ENCODE assay signal across 16 mouse cellular contexts in the genomic region with DNA sequence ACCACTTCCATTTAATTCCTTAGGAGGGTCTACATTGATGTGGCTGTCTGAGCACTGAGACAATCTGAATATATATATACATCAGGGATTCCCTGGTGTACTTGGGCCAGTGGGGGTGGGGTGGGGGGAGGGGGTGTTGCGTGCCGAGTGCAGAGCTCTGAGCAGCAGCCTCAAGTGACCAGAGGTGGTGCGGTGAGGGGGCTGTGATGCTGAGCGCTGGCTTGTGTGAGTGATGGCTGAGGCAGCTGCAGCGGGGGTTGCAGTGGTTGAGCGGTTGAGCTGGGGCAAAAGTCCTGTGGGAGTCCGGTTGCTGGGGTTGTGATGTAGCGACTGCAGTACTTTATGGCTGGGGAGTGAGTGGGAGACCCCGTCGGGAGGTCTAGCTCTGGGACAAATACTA. TPM values are rescaled to one million over a fixed set of nuclear protein-coding genes. Genes with fewer than 3 reads are reported as not detected.
A peak's percentile ranks its signal among the peaks of the same experiment; 100 is the strongest.
DNase-seq lines count a peak whose midpoint lies in the region; ATAC-seq and TF ChIP-seq lines count a peak whose summit lies in the region.
"Had no signal": no experiment of that assay in that cellular context is flagged by ENCODE, and none has a peak within 500 bp of the region (broad histone marks: within the 10 kb centered on the region; RNA-seq: fewer than 3 reads in every experiment).

No protein-coding gene starts in this region.

- ATAC-seq in limb, embryonic 12.5 days (ENCODE audit: insufficient number of reproducible peaks, insufficient read depth, low FRiP score, low TSS enrichment, low read depth): 0 out of 2 replicates have a peak, but pooled peaks have one; percentile 63
- ATAC-seq in neural tube, embryonic 12.5 days (ENCODE audit: low FRiP score, low read depth): no peak
- ATAC-seq in stomach, postnatal 0 days (ENCODE audit: low FRiP score, low TSS enrichment): no peak

- WGBS in embryonic facial prominence, embryonic 10.5 days: 13% methylated on average over 10 of the region's 10 CpGs
- 11% methylated on average over 10 of the region's 10 CpGs for WGBS in limb, embryonic 12.5 days
- 14% methylated on average over 10 of the region's 10 CpGs for WGBS in neural tube, embryonic 12.5 days
- WGBS in stomach, postnatal 0 days: 11% methylated on average over 10 of the region's 10 CpGs

- no peaks in the 10 kb centered on the region for H3K36me3 ChIP-seq in embryonic facial prominence, embryonic 10.5 days (replicated peaks)
- no peaks in the 10 kb centered on the region for H3K36me3 ChIP-seq in limb, embryonic 12.5 days
- no peaks in the 10 kb centered on the region for H3K36me3 ChIP-seq in neural tube, embryonic 12.5 days
- H3K36me3 ChIP-seq in stomach, postnatal 0 days (ENCODE audit: control insufficient read depth, insufficient read depth, low read length): no peaks in the 10 kb centered on the region
- H3K36me3 ChIP-seq: embryonic facial prominence, embryonic 15.5 days; lung, embryonic 15.5 days had no signal

- TF ChIP-seq CTCF in stomach, postnatal 0 days (IDR thresholded peaks at IDR 0.05; ENCODE audit: low read depth): no peak

- H3K9ac ChIP-seq in limb, embryonic 12.5 days (replicated peaks): no peak overlapping the region
- no peak overlapping the region for H3K9ac ChIP-seq in neural tube, embryonic 12.5 days
- H3K9ac ChIP-seq in stomach, postnatal 0 days (ENCODE audit: low read length): no peak overlapping the region
- H3K9ac ChIP-seq: embryonic facial prominence, embryonic 15.5 days; lung, embryonic 15.5 days had no signal

- DNase-seq in R1 (ENCODE audit: low read depth, low spot score): peak; percentile 52
- DNase-seq in embryonic facial prominence, embryonic 10.5 days (ENCODE audit: low spot score): peak; percentile 37
- no peak for DNase-seq in adrenal gland, postnatal 10 days
- DNase-seq in stomach, postnatal 0 days (ENCODE audit: low spot score): no peak
- DNase-seq in lung, adult 18-20 months: no peak
- DNase-seq: adrenal gland, adult 2 months; gastrocnemius, adult 2 months; kidney, adult 9 months; right cerebral cortex, postnatal 14 days had no signal

- no peak overlapping the region for H3K27ac ChIP-seq in embryonic facial prominence, embryonic 10.5 days (replicated peaks)
- H3K27ac ChIP-seq in limb, embryonic 12.5 days: no peak overlapping the region
- no peak overlapping the region for H3K27ac ChIP-seq in neural tube, embryonic 12.5 days
- no peak overlapping the region for H3K27ac ChIP-seq in stomach, postnatal 0 days (replicated peaks)
- H3K27ac ChIP-seq: embryonic facial prominence, embryonic 15.5 days; gastrocnemius, adult 2 months; lung, embryonic 15.5 days had no signal

- H3K4me3 ChIP-seq in embryonic facial prominence, embryonic 10.5 days: no peak overlapping the region
- H3K4me3 ChIP-seq in limb, embryonic 12.5 days (replicated peaks): no peak overlapping the region
- no peak overlapping the region for H3K4me3 ChIP-seq in neural tube, embryonic 12.5 days
- no peak overlapping the region for H3K4me3 ChIP-seq in stomach, postnatal 0 days (ENCODE audit: low read depth, low read length)
- H3K4me3 ChIP-seq: embryonic facial prominence, embryonic 15.5 days; gastrocnemius, adult 2 months; lung, embryonic 15.5 days had no signal

- peaks cover 3% of the 10 kb centered on the region; the same call in 1 of the 2 replicates for H3K4me1 ChIP-seq in embryonic facial prominence, embryonic 10.5 days
- no peaks in the 10 kb centered on the region; the same call in 1 of the 2 replicates for H3K4me1 ChIP-seq in limb, embryonic 12.5 days (replicated peaks)
- no peaks in the 10 kb centered on the region for H3K4me1 ChIP-seq in neural tube, embryonic 12.5 days
- H3K4me1 ChIP-seq in stomach, postnatal 0 days (replicated peaks; ENCODE audit: control insufficient read depth, insufficient read depth): no peaks in the 10 kb centered on the region
- H3K4me1 ChIP-seq: embryonic facial prominence, embryonic 15.5 days; lung, embryonic 15.5 days had no signal

- no peaks in the 10 kb centered on the region for H3K27me3 ChIP-seq in embryonic facial prominence, embryonic 10.5 days (replicated peaks; ENCODE audit: low read depth, poor library complexity, severe bottlenecking)
- H3K27me3 ChIP-seq in limb, embryonic 12.5 days: no peaks in the 10 kb centered on the region
- H3K27me3 ChIP-seq in neural tube, embryonic 12.5 days (replicated peaks): no peaks in the 10 kb centered on the region
- H3K27me3 ChIP-seq in stomach, postnatal 0 days (ENCODE audit: control insufficient read depth, insufficient read depth, low read length): no peaks in the 10 kb centered on the region
- H3K27me3 ChIP-seq: embryonic facial prominence, embryonic 15.5 days; lung, embryonic 15.5 days had no signal

- H3K9me3 ChIP-seq in embryonic facial prominence, embryonic 10.5 days: no peaks in the 10 kb centered on the region
- H3K9me3 ChIP-seq in limb, embryonic 12.5 days: no peaks in the 10 kb centered on the region
- no peaks in the 10 kb centered on the region for H3K9me3 ChIP-seq in neural tube, embryonic 12.5 days
- no peaks in the 10 kb centered on the region for H3K9me3 ChIP-seq in stomach, postnatal 0 days (ENCODE audit: control insufficient read depth, low read length)
- H3K9me3 ChIP-seq: embryonic facial prominence, embryonic 15.5 days; lung, embryonic 15.5 days had no signal

- no peak for TF ChIP-seq EP300 in stomach, postnatal 0 days (optimal IDR thresholded peaks at IDR 0.05)

- peak overlapping the region; percentile 24 for H3K4me2 ChIP-seq in limb, embryonic 12.5 days
- H3K4me2 ChIP-seq in neural tube, embryonic 12.5 days (replicated peaks): peak overlapping the region; percentile 31
- H3K4me2 ChIP-seq in stomach, postnatal 0 days (replicated peaks; ENCODE audit: low read depth): no peak overlapping the region
- H3K4me2 ChIP-seq: embryonic facial prominence, embryonic 15.5 days; lung, embryonic 15.5 days had no signal

RNA-seq across cellular contexts. Expression of a gene that starts 10.7 kb away (rescaled TPM):
- not detected in 2 replicates for polyA plus RNA-seq in embryonic facial prominence, embryonic 10.5 days (2016; fragmentation: Nextera tagmentation; extraction: Ambion mirVana)
- not detected in 2 replicates for polyA plus RNA-seq in limb, embryonic 12.5 days (2016; fragmentation: Nextera tagmentation; extraction: Ambion mirVana)
- polyA plus RNA-seq in neural tube, embryonic 12.5 days (2016; fragmentation: Nextera tagmentation; extraction: Ambion mirVana): not detected in 2 replicates
- not detected for total RNA-seq in adrenal gland, postnatal 10 days (2021)
- polyA plus RNA-seq in stomach, postnatal 0 days (2015; fragmentation: Nextera tagmentation; extraction: Ambion mirVana): 0.07 TPM in 1 of 2 replicates, not detected in the other
- total RNA-seq: adrenal gland, adult 2 months; gastrocnemius, adult 2 months; left cerebral cortex, adult 8-10 months; monocyte, adult 5-6 weeks had no signal
- polyA plus RNA-seq: adrenal gland, adult 2 months; embryonic facial prominence, embryonic 15.5 days; heart, postnatal 0 days; lung, embryonic 15.5 days had no signal

RNA-seq across cellular contexts. Expression of a gene that starts 16.9 kb away (rescaled TPM):
- 1.1 and 1.4 TPM in 2 replicates for polyA plus RNA-seq in embryonic facial prominence, embryonic 10.5 days (2016; fragmentation: Nextera tagmentation; extraction: Ambion mirVana)
- 0.40 and 0.44 TPM in 2 replicates for polyA plus RNA-seq in limb, embryonic 12.5 days (2016; fragmentation: Nextera tagmentation; extraction: Ambion mirVana)
- polyA plus RNA-seq in neural tube, embryonic 12.5 days (2016; fragmentation: Nextera tagmentation; extraction: Ambion mirVana): 0.24 and 0.31 TPM in 2 replicates
- under 1 TPM in 1 of 2 experiments, not detected in 1; 0.27 TPM for total RNA-seq in adrenal gland, postnatal 10 days (2021)
- not detected in 2 replicates for polyA plus RNA-seq in stomach, postnatal 0 days (2015; fragmentation: Nextera tagmentation; extraction: Ambion mirVana)
- total RNA-seq: adrenal gland, adult 2 months; gastrocnemius, adult 2 months; monocyte, adult 5-6 weeks had no signal
- polyA plus RNA-seq: adrenal gland, adult 2 months; heart, postnatal 0 days had no signal

RNA-seq across cellular contexts. Expression of a gene that starts 36.1 kb away (rescaled TPM):
- 0.25 and 0.52 TPM in 2 replicates for polyA plus RNA-seq in embryonic facial prominence, embryonic 10.5 days (2016; fragmentation: Nextera tagmentation; extraction: Ambion mirVana)
- 0.22 and 0.70 TPM in 2 replicates for polyA plus RNA-seq in limb, embryonic 12.5 days (2016; fragmentation: Nextera tagmentation; extraction: Ambion mirVana)
- 0.18 and 0.30 TPM in 2 replicates for polyA plus RNA-seq in neural tube, embryonic 12.5 days (2016; fragmentation: Nextera tagmentation; extraction: Ambion mirVana)
- 1 to 10 TPM; 1.1 to 1.6 TPM for total RNA-seq in adrenal gland, postnatal 10 days (2021)
- 0.87 and 1.3 TPM in 2 replicates for polyA plus RNA-seq in stomach, postnatal 0 days (2015; fragmentation: Nextera tagmentation; extraction: Ambion mirVana)

RNA-seq across cellular contexts. Expression of a gene that starts 44.4 kb away (rescaled TPM):
- polyA plus RNA-seq in embryonic facial prominence, embryonic 10.5 days (2016; fragmentation: Nextera tagmentation; extraction: Ambion mirVana): 15.0 and 15.6 TPM in 2 replicates
- 15.6 and 15.7 TPM in 2 replicates for polyA plus RNA-seq in limb, embryonic 12.5 days (2016; fragmentation: Nextera tagmentation; extraction: Ambion mirVana)
- polyA plus RNA-seq in neural tube, embryonic 12.5 days (2016; fragmentation: Nextera tagmentation; extraction: Ambion mirVana): 14.5 and 15.0 TPM in 2 replicates
- total RNA-seq in adrenal gland, postnatal 10 days (2021): 10 to 100 TPM; 10.8 to 12.5 TPM
- 4.2 and 4.6 TPM in 2 replicates for polyA plus RNA-seq in stomach, postnatal 0 days (2015; fragmentation: Nextera tagmentation; extraction: Ambion mirVana)

RNA-seq across cellular contexts. Expression of a gene that starts 48.0 kb away (rescaled TPM):
- polyA plus RNA-seq in embryonic facial prominence, embryonic 10.5 days (2016; fragmentation: Nextera tagmentation; extraction: Ambion mirVana): 18.1 and 18.7 TPM in 2 replicates
- 15.4 and 15.7 TPM in 2 replicates for polyA plus RNA-seq in limb, embryonic 12.5 days (2016; fragmentation: Nextera tagmentation; extraction: Ambion mirVana)
- polyA plus RNA-seq in neural tube, embryonic 12.5 days (2016; fragmentation: Nextera tagmentation; extraction: Ambion mirVana): 19.6 and 19.9 TPM in 2 replicates
- total RNA-seq in adrenal gland, postnatal 10 days (2021): 1 to 10 TPM; 9.7 to 9.8 TPM
- 8.5 and 9.0 TPM in 2 replicates for polyA plus RNA-seq in stomach, postnatal 0 days (2015; fragmentation: Nextera tagmentation; extraction: Ambion mirVana)

Comparison
In these comparisons a context has a peak if more than half of its experiments do, and no peak if none do; other contexts are left out.
1. DNase-seq: peak in R1 (single experiment) and embryonic facial prominence, embryonic 10.5 days (single experiment); none in adrenal gland, postnatal 10 days (single experiment), stomach, postnatal 0 days (single experiment) and lung, adult 18-20 months (0 of 2).